Mouse (Mus musculus): Measurements from ENCODE around the gene Plac1. TPM values are rescaled to one million over a fixed set of nuclear protein-coding genes. Genes with fewer than 3 reads are reported as not detected.

Plac1 gene
- polyA plus RNA-seq, 1 experiment from 2014 or later, result 2.9 TPM

GRCm38 (mm10) chrX:53049196-53049595 is 190.7 kb downstream of the Plac1 start:
- ATAC-seq (replicated peaks; ENCODE audit: low FRiP score, low read depth) (no peak), DNase-seq (ENCODE audit: low spot score) (no peak)
- WGBS, result 48% methylated on average over 4 of the region's 4 CpGs
- no peak for TF ChIP-seq CTCF (IDR thresholded peaks at IDR 0.05; ENCODE audit: low read depth)
- Histone ChIP-seq H3K27ac (no peak overlapping the region), H3K27me3 (ENCODE audit: insufficient read depth, low read length) (no peaks in the 10 kb centered on the region), H3K4me1 (replicated peaks; ENCODE audit: insufficient read depth, low read length) (peaks cover 9% of the 10 kb centered on the region; the same call in 1 of the 2 replicates), H3K9me3 (replicated peaks; ENCODE audit: low read length) (no peaks in the 10 kb centered on the region), H3K4me3 (replicated peaks; ENCODE audit: low read depth, low read length) (no peak overlapping the region), H3K9ac (ENCODE audit: low read depth, low read length) (no peak overlapping the region), H3K36me3 (ENCODE audit: insufficient read depth, low read length) (no peaks in the 10 kb centered on the region), H3K4me2 (ENCODE audit: low read length) (no peak overlapping the region)

- ATAC-seq (replicated peaks; ENCODE audit: low FRiP score, low read depth) (no peak), DNase-seq (ENCODE audit: low spot score) (no peak)
- Histone ChIP-seq H3K9ac (ENCODE audit: low read depth, low read length) (no peak overlapping the region), H3K4me2 (ENCODE audit: low read length) (no peak overlapping the region), H3K9me3 (replicated peaks; ENCODE audit: low read length) (no peaks in the 10 kb centered on the region), H3K27me3 (ENCODE audit: insufficient read depth, low read length) (no peaks in the 10 kb centered on the region), H3K4me3 (replicated peaks; ENCODE audit: low read depth, low read length) (no peak overlapping the region), H3K36me3 (ENCODE audit: insufficient read depth, low read length) (no peaks in the 10 kb centered on the region), H3K27ac (no peak overlapping the region), H3K4me1 (replicated peaks; ENCODE audit: insufficient read depth, low read length) (peaks cover 6% of the 10 kb centered on the region; the same call in 1 of the 2 replicates)
- WGBS, result 35% methylated on average over 2 of the region's 2 CpGs
- no peak for TF ChIP-seq CTCF (IDR thresholded peaks at IDR 0.05; ENCODE audit: low read depth)
Measured at GRCm38 (mm10) chrX:53046911-53047310, 193.0 kb downstream of the Plac1 start.

- Histone ChIP-seq H3K4me1 (replicated peaks; ENCODE audit: insufficient read depth, low read length) (peaks cover 6% of the 10 kb centered on the region; the same call in 1 of the 2 replicates), H3K27me3 (ENCODE audit: insufficient read depth, low read length) (no peaks in the 10 kb centered on the region), H3K27ac (peak overlapping the region; percentile 77), H3K4me3 (replicated peaks; ENCODE audit: low read depth, low read length) (no peak overlapping the region), H3K9me3 (replicated peaks; ENCODE audit: low read length) (no peaks in the 10 kb centered on the region), H3K9ac (ENCODE audit: low read depth, low read length) (no peak overlapping the region), H3K4me2 (ENCODE audit: low read length) (no peak overlapping the region), H3K36me3 (ENCODE audit: insufficient read depth, low read length) (no peaks in the 10 kb centered on the region)
- TF ChIP-seq CTCF (IDR thresholded peaks at IDR 0.05; ENCODE audit: low read depth), result no peak
- DNase-seq (ENCODE audit: low spot score) (no peak), ATAC-seq (replicated peaks; ENCODE audit: low FRiP score, low read depth) (no peak)
- WGBS, result 63% methylated on average over 4 of the region's 4 CpGs
Measured at GRCm38 (mm10) chrX:53046033-53046432, 193.9 kb downstream of the Plac1 start.

- no peaks in the 10 kb centered on the region for H3K9me3 ChIP-seq (replicated peaks; ENCODE audit: low read length)
- no peak overlapping the region for H3K4me2 ChIP-seq (ENCODE audit: low read length)
- H3K36me3 ChIP-seq (ENCODE audit: insufficient read depth, low read length), result no peaks in the 10 kb centered on the region
- H3K27me3 ChIP-seq (ENCODE audit: insufficient read depth, low read length), result no peaks in the 10 kb centered on the region
- H3K4me1 ChIP-seq (replicated peaks; ENCODE audit: insufficient read depth, low read length), result peaks cover 6% of the 10 kb centered on the region; the same call in 1 of the 2 replicates
- ATAC-seq (replicated peaks; ENCODE audit: low FRiP score, low read depth), result no peak
- no peak overlapping the region for H3K4me3 ChIP-seq (replicated peaks; ENCODE audit: low read depth, low read length)
- H3K27ac ChIP-seq, result peak overlapping the region; percentile 77
- H3K9ac ChIP-seq (ENCODE audit: low read depth, low read length), result no peak overlapping the region
- DNase-seq (ENCODE audit: low spot score), result peak; percentile 64
- 31% methylated on average over 10 of the region's 10 CpGs for WGBS
- no peak for TF ChIP-seq CTCF (IDR thresholded peaks at IDR 0.05; ENCODE audit: low read depth)
Measured at GRCm38 (mm10) chrX:53045187-53045903, 194.6 kb downstream of the Plac1 start.

GRCm38 (mm10) chrX:53041006-53041405 is 198.9 kb downstream of the Plac1 start:
- Histone ChIP-seq H3K4me2 (ENCODE audit: low read length) (no peak overlapping the region), H3K27ac (no peak overlapping the region), H3K9me3 (replicated peaks; ENCODE audit: low read length) (no peaks in the 10 kb centered on the region), H3K4me1 (replicated peaks; ENCODE audit: insufficient read depth, low read length) (peaks cover 6% of the 10 kb centered on the region; the same call in 1 of the 2 replicates), H3K36me3 (ENCODE audit: insufficient read depth, low read length) (no peaks in the 10 kb centered on the region), H3K27me3 (ENCODE audit: insufficient read depth, low read length) (no peaks in the 10 kb centered on the region), H3K4me3 (replicated peaks; ENCODE audit: low read depth, low read length) (no peak overlapping the region), H3K9ac (ENCODE audit: low read depth, low read length) (no peak overlapping the region)
- TF ChIP-seq CTCF (IDR thresholded peaks at IDR 0.05; ENCODE audit: low read depth), result no peak
- WGBS, result 64% methylated on average over 6 of the region's 6 CpGs
- DNase-seq (ENCODE audit: low spot score) (no peak), ATAC-seq (replicated peaks; ENCODE audit: low FRiP score, low read depth) (peak; percentile 29; the same call in 1 of the 2 replicates)

GRCm38 (mm10) chrX:53040138-53040537 is 199.8 kb downstream of the Plac1 start:
- ATAC-seq (replicated peaks; ENCODE audit: low FRiP score, low read depth) (no peak), DNase-seq (ENCODE audit: low spot score) (no peak)
- Histone ChIP-seq H3K27me3 (ENCODE audit: insufficient read depth, low read length) (no peaks in the 10 kb centered on the region), H3K4me1 (replicated peaks; ENCODE audit: insufficient read depth, low read length) (no peaks in the 10 kb centered on the region), H3K4me2 (ENCODE audit: low read length) (no peak overlapping the region), H3K9me3 (replicated peaks; ENCODE audit: low read length) (no peaks in the 10 kb centered on the region), H3K9ac (ENCODE audit: low read depth, low read length) (no peak overlapping the region), H3K27ac (peak overlapping the region; percentile 57; the same call in 1 of the 2 replicates), H3K4me3 (replicated peaks; ENCODE audit: low read depth, low read length) (no peak overlapping the region), H3K36me3 (ENCODE audit: insufficient read depth, low read length) (no peaks in the 10 kb centered on the region)
- WGBS, result 60% methylated on average over 6 of the region's 6 CpGs
- TF ChIP-seq CTCF (IDR thresholded peaks at IDR 0.05; ENCODE audit: low read depth), result no peak

Measured in kidney, postnatal 0 days (tissue).